Mouse (Mus musculus): Measurements from ENCODE around the gene Creld1.

Creld1 gene

GRCm38 (mm10) chr6:113508272-113508946 lies 25.3 kb downstream of the Creld1 start:
- in situ Hi-C loops (cut with MboI, MseI), result loop anchor here (10.0 kb wide), 1 partner anchor 1286 kb away; no protein-coding TSS in a partner anchor

- in situ Hi-C loops (cut with MboI, MseI), result loop anchor here (10.0 kb wide), 1 partner anchor 1286 kb away; no protein-coding TSS in a partner anchor
Observed at GRCm38 (mm10) chr6:113508947-113509280, 25.8 kb downstream of the Creld1 start.

- in situ Hi-C loops (cut with MboI, MseI), result no loop called here
Observed at GRCm38 (mm10) chr6:113513944-113514343, 30.8 kb downstream of the Creld1 start.

GRCm38 (mm10) chr6:113514600-113514999 lies 31.5 kb downstream of the Creld1 start:
- in situ Hi-C loops (cut with MboI, MseI), result no loop called here

- in situ Hi-C loops (cut with MboI, MseI), result no loop called here
Observed at GRCm38 (mm10) chr6:113517434-113518080, 34.5 kb downstream of the Creld1 start.

- in situ Hi-C loops (cut with MboI, MseI), result no loop called here
Observed at GRCm38 (mm10) chr6:113522310-113522709, 39.2 kb downstream of the Creld1 start.

GRCm38 (mm10) chr6:113523420-113523819 lies 40.3 kb downstream of the Creld1 start:
- in situ Hi-C loops (cut with MboI, MseI), result no loop called here

GRCm38 (mm10) chr6:113530932-113531839 lies 48.1 kb downstream of the Creld1 start, which contains the start of the genes Emc3 and Fancd2:
TSS of gene Emc3 (minus strand) at chr6:113531652.
TSS of gene Fancd2 (plus strand) at chr6:113531682.
- in situ Hi-C loops (cut with MboI, MseI), result loop anchor here (5.0 kb wide), 1 partner anchor 81 kb away; no protein-coding TSS in a partner anchor

- in situ Hi-C loops (cut with MboI, MseI), result loop anchor here (5.0 kb wide), 1 partner anchor 80 kb away; no protein-coding TSS in a partner anchor
Observed at GRCm38 (mm10) chr6:113531840-113532404, 48.8 kb downstream of the Creld1 start.

- in situ Hi-C loops (cut with MboI, MseI), result loop anchor here (5.0 kb wide), 1 partner anchor 77 kb away; no protein-coding TSS in a partner anchor
Observed at GRCm38 (mm10) chr6:113534886-113535285, 51.8 kb downstream of the Creld1 start.

GRCm38 (mm10) chr6:113541610-113542009 lies 58.5 kb downstream of the Creld1 start:
- in situ Hi-C loops (cut with MboI, MseI), result no loop called here
